Mouse (Mus musculus) forebrain, embryonic 15.5 days (tissue): ENCODE measurements around the gene Plekha4. TPM values are rescaled to one million over a fixed set of nuclear protein-coding genes. Genes with fewer than 3 reads are reported as not detected.

Experiments used
- ATAC-seq: fragments of 200-750 bp; cut with Nextera tagmentation; replicated peaks from 2 replicates; pipeline ENCODE4 v1.8.0; 2017; ENCODE audit warnings: mild to moderate bottlenecking, moderate TSS enrichment, moderate library complexity
- H3K27ac ChIP-seq: fragments of 300-500 bp; sonication (generic); replicated peaks from 2 replicates; pipeline ENCODE4 v1.5.1; 2015; ENCODE audit warnings: mild to moderate bottlenecking, inconsistent platforms
- H3K27me3 ChIP-seq: fragments of 300-500 bp; sonication (generic); 2 replicates; pipeline ENCODE4 v1.6.1; 2015; ENCODE audit warnings: inconsistent platforms
- H3K36me3 ChIP-seq: fragments of 300-500 bp; sonication (generic); 2 replicates; pipeline ENCODE4 v1.6.1; 2015; ENCODE audit warnings: mild to moderate bottlenecking, inconsistent platforms
- H3K4me1 ChIP-seq: fragments of 300-500 bp; sonication (generic); 2 replicates; pipeline ENCODE4 v1.6.1; 2015; ENCODE audit warnings: inconsistent platforms
- H3K4me2 ChIP-seq: fragments of 300-500 bp; sonication (generic); replicated peaks from 2 replicates; pipeline ENCODE4 v1.6.1; 2015; ENCODE audit warnings: mild to moderate bottlenecking, inconsistent platforms
- H3K4me3 ChIP-seq: fragments of 300-500 bp; sonication (generic); 2 replicates; pipeline ENCODE4 v1.5.1; 2015; ENCODE audit warnings: mild to moderate bottlenecking, inconsistent platforms
- H3K9ac ChIP-seq: fragments of 300-500 bp; sonication (generic); replicated peaks from 2 replicates; pipeline ENCODE4 v1.6.1; 2015; ENCODE audit warnings: mild to moderate bottlenecking, inconsistent platforms
- H3K9me3 ChIP-seq: fragments of 300-500 bp; sonication (generic); 2 replicates; pipeline ENCODE4 v1.6.1; 2016; ENCODE audit warnings: inconsistent platforms
- WGBS: fragments of 180-500 bp; shearing (Covaris S2); methylation state at CpG from one replicate; pipeline ENCODE4 v1.1.7; 2015; ENCODE audit warnings: mixed read lengths; 5-methylcytosine and 5-hydroxymethylcytosine counted together
- polyA plus RNA-seq: library from polyadenylated mRNA; unstranded; fragments of >200 nt; fragmentation: Nextera tagmentation; extraction: Ambion mirVana; gene quantifications from 2 replicates; pipeline ENCODE4 v1.2.1, GENCODE M21; 2015

Gene Plekha4
- polyA plus RNA-seq, 1 experiment from 2014 or later: 0.92 TPM

DNA sequence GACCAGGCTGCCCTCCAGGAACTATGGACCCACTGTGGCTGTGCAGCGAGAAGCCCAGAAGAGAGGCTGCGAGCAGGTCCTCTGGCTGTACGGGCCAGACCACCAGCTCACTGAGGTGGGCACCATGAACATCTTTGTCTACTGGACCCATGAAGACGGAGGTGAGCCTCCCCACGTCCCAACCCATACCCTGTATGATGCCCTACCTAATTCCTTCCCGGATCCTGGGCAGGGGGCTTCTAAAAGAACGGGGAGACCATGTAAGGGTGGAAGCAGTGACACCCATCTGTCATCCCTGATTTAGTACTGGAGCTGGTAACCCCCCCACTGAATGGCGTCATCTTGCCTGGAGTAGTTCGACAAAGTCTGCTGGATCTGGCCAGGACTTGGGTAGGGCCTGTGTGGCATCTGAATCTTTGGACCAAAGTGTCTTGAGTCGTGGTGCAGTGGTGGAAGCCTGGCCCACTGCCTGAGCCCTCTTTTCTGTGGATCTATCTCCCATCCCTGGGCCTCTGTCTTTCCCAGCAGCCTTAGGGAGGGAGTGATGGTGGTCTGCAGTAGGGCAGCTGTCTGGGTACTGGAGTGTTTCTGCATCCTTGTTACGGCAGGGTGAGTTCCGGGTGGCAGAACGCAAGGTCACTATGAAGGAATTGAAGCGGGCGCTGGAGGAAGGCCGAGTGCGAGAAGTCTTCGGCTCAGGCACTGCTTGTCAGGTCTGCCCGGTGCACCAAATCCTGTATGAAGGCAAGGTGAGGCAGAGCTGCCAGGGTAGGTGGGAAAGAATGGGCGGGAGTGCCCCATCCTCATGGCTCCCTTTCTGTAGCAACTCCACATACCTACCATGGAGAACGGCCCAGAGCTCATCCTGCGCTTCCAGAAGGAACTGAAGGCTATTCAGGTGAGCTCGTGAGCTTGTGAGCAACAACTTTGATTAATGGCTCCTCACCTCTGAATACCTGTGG, 61.8 kb downstream of the Plekha4 start:
- Histone ChIP-seq H3K27me3 (no peaks in the 10 kb centered on the region), H3K36me3 (peaks cover 10% of the 10 kb centered on the region; the same call in 1 of the 2 replicates), H3K4me1 (peaks cover 4% of the 10 kb centered on the region), H3K4me2 (no peak overlapping the region), H3K27ac (no peak overlapping the region), H3K9ac (no peak overlapping the region), H3K4me3 (no peak overlapping the region), H3K9me3 (no peaks in the 10 kb centered on the region)
- no peak for ATAC-seq
- 94% methylated on average over 23 of the region's 23 CpGs for WGBS

DNA sequence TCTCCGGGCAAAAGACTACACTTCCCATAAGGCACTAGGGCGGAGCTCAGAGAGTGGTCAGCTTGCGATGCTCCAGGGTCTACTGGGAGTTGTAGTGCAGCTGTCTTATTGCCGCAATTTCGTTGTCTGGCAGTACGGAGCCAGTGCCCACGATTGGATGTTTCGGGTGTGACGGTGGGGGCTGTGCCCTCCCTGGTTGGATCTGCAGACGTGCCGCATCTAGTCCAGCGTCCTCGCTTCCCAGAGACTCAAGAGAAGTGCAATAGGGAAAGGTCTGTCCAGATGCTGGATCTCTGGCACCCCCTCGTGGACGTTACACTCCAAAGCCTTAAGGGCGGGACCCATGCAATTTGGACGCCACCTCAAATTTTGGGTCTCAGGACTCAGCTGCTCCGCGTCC, 63.0 kb downstream of the Plekha4 start:
- no peaks in the 10 kb centered on the region for H3K9me3 ChIP-seq
- H3K4me1 ChIP-seq: peaks cover 4% of the 10 kb centered on the region
- 6% methylated on average over 19 of the region's 19 CpGs for WGBS
- H3K27ac ChIP-seq: peak overlapping the region; percentile 64; the same call in 1 of the 2 replicates
- H3K9ac ChIP-seq: peak overlapping the region; percentile 16; the same call in 1 of the 2 replicates
- H3K27me3 ChIP-seq: no peaks in the 10 kb centered on the region
- peak; percentile 99 for ATAC-seq
- peak overlapping the region; percentile 42 for H3K4me2 ChIP-seq
- peaks cover 9% of the 10 kb centered on the region; the same call in 1 of the 2 replicates for H3K36me3 ChIP-seq
- H3K4me3 ChIP-seq: peak overlapping the region; percentile 36

DNA sequence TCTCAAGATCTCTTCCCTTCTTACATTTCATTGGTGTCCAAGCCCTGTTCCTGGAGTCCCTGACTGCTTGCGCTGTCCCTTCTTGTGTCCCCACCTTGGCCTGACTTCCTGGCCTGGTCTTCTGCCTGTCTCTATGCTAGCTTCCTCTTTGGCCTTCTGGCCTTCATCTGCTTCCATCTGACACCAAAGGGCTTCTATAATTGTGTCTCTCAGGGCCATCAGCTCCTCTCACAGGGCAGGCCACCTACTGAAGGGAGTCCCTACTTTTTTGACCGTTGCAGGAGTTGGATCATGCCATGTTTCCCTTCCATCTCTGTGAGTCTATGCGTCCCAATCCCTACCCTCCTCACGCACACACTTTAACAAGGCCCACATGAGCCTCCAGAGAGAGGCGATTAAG, 63.8 kb downstream of the Plekha4 start:
- no peak for ATAC-seq
- Histone ChIP-seq H3K4me1 (peaks cover 4% of the 10 kb centered on the region), H3K36me3 (peaks cover 5% of the 10 kb centered on the region; the same call in 1 of the 2 replicates), H3K9ac (0 out of 2 replicates have a peak overlapping the region, but pooled peaks have one; percentile 16), H3K4me3 (no peak overlapping the region), H3K27me3 (no peaks in the 10 kb centered on the region), H3K9me3 (no peaks in the 10 kb centered on the region), H3K4me2 (peak overlapping the region; percentile 42), H3K27ac (peak overlapping the region; percentile 40; the same call in 1 of the 2 replicates)
- 96% methylated on average over 5 of the region's 5 CpGs for WGBS

DNA sequence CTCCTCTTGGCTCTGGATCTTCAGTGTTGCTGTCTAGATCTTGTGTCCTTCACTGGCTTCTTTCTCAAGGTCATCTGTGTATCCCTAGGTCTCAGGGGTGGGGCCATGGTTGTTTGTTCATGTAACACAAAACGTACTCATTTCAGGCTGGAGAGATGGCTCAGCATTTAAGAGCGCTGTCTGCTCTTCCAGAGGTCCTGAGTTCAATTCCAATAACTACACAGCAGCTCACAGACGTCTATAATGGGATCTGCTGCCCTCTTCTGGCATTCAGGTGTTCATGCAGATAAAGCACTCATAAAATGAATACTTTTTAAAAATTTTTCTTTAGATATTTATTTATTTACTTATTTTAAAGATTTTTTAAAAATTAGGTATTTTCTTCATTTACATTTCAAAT, 64.7 kb downstream of the Plekha4 start:
- Histone ChIP-seq H3K36me3 (no peaks in the 10 kb centered on the region; the same call in 1 of the 2 replicates), H3K4me1 (peaks cover 4% of the 10 kb centered on the region), H3K27ac (no peak overlapping the region), H3K9me3 (no peaks in the 10 kb centered on the region), H3K9ac (no peak overlapping the region), H3K4me3 (no peak overlapping the region), H3K4me2 (no peak overlapping the region), H3K27me3 (no peaks in the 10 kb centered on the region)
- ATAC-seq: no peak
- 66% methylated on average over 3 of the region's 3 CpGs for WGBS

DNA sequence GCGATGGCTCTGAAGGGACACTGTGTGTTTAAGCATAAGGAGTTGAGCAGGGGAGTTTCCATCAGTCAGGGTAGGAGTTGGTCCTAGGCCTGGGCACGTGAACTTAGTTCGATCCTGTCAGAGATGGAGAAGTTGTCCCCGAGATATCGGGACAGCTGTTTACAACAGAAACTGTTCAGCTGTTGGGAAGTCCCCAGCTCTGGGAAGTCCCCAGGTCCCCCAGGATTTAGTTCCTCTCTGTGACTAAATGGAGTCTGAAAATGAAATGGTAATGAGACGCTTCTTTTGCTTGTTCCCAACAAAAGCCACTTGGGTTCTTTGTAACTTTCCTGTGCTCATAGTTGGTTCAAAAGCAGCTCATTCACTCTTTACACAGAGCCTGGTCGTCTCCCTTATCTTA, 65.8 kb downstream of the Plekha4 start:
- Histone ChIP-seq H3K36me3 (no peaks in the 10 kb centered on the region), H3K4me3 (no peak overlapping the region), H3K9me3 (no peaks in the 10 kb centered on the region), H3K9ac (no peak overlapping the region), H3K27me3 (no peaks in the 10 kb centered on the region), H3K4me1 (peaks cover 4% of the 10 kb centered on the region), H3K27ac (no peak overlapping the region), H3K4me2 (no peak overlapping the region)
- no peak for ATAC-seq
- 75% methylated on average over 7 of the region's 7 CpGs for WGBS

DNA sequence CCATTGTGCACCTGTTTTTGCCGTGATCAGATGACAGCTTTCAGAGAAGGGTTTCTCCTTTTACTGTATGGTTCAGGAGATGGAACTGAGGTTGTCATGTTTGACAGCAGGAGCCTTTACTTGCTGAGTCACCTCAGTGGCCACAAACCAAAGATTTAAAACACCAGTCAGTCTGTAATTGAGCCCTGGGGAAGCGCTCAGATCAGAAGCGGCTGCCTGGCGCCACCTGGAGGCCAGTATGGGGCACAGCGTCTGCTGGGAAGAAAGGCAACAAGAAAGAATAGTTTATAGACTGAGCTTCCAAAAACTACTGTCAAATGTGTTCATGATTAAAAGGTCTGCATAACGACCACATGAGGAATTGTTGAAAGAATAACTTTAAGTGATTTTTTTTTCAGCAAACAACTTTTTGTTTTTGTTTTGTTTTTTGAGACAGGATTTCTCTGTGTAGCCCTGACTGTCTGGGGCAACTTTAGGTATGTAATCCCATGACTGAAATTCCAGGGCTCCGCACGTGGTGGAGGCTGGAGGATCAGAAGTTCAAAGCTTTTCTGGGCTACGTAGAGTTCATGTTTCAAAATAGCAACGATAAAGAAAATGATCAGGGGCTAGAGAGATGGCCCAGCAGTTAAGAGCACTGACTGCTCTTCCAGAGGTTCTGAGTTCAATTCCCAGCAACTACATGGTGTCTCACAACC, 67.1 kb downstream of the Plekha4 start:
- H3K9ac ChIP-seq: no peak overlapping the region
- H3K4me2 ChIP-seq: no peak overlapping the region
- H3K27me3 ChIP-seq: no peaks in the 10 kb centered on the region
- no peak overlapping the region for H3K4me3 ChIP-seq
- H3K27ac ChIP-seq: no peak overlapping the region
- no peak for ATAC-seq
- 25% methylated on average over 10 of the region's 10 CpGs for WGBS
- H3K4me1 ChIP-seq: peaks cover 4% of the 10 kb centered on the region
- H3K9me3 ChIP-seq: no peaks in the 10 kb centered on the region
- H3K36me3 ChIP-seq: no peaks in the 10 kb centered on the region

DNA sequence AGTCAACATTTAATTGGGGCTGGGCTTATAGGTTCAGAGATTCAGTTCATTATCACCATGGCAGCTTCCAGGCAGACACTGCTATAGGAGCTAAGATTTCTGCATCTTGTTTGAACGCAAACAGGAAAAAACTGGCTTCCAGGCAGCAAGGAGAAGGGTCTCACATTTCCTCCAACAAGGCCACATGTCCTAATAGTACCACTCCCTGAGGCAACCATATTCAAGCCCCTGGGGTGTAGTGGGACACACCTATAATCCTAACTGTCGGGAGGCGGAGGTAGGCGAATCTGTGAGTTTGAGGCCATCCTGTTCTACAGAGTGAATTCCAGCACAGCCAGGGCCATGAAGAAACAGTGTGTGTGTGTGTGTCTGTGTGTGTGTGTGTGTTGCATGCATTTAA, 69.0 kb downstream of the Plekha4 start:
- no peak for ATAC-seq
- Histone ChIP-seq H3K4me2 (no peak overlapping the region), H3K27ac (no peak overlapping the region), H3K27me3 (no peaks in the 10 kb centered on the region), H3K9me3 (no peaks in the 10 kb centered on the region), H3K4me1 (no peaks in the 10 kb centered on the region), H3K9ac (no peak overlapping the region), H3K4me3 (no peak overlapping the region), H3K36me3 (no peaks in the 10 kb centered on the region)
- 79% methylated on average over 4 of the region's 4 CpGs for WGBS

DNA sequence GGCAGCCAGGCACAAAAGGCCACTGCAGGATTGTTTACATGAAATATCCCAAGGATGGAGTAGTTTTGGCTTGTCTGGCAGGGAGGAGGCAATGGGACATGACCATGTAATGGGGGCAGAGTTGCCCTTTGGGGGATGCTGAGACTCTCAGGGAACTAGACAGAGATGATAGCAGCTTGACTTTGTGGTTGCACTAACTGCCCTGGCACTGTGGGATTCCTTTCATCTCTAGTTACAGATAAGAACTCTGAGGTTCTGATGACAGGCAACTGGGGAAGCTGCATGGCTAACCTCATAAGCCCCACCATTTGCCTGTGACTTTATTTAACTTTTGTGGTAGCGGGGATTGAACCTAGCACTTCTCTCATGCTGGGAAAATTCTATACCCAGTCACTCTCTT, 70.0 kb downstream of the Plekha4 start:
- ATAC-seq: no peak
- Histone ChIP-seq H3K4me1 (no peaks in the 10 kb centered on the region), H3K27me3 (no peaks in the 10 kb centered on the region), H3K36me3 (no peaks in the 10 kb centered on the region), H3K9me3 (no peaks in the 10 kb centered on the region), H3K4me3 (no peak overlapping the region), H3K4me2 (no peak overlapping the region), H3K9ac (no peak overlapping the region), H3K27ac (no peak overlapping the region)
- 82% methylated on average over 1 of the region's 1 CpGs for WGBS

DNA sequence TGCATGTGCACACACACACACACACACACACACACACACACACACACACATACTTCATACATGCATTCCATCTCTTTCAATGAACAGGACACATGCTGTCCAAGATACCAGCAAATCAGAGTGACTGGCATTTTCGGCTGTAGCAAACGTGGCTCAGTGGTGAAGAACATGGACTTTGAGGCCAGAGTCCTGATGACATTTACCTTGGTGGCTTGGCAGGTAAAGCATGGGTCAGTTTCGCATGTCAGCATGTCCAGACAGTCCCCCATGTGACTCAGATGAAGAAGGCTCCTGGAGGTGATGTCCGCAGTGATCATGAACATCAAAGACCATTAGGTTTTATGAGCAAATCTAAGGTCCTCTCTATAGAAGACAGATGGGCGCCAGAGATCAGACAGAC, 70.9 kb downstream of the Plekha4 start:
- H3K9me3 ChIP-seq: no peaks in the 10 kb centered on the region
- no peak overlapping the region for H3K9ac ChIP-seq
- no peak for ATAC-seq
- no peak overlapping the region for H3K27ac ChIP-seq
- 91% methylated on average over 5 of the region's 5 CpGs for WGBS
- H3K4me3 ChIP-seq: no peak overlapping the region
- no peak overlapping the region for H3K4me2 ChIP-seq
- no peaks in the 10 kb centered on the region for H3K36me3 ChIP-seq
- no peaks in the 10 kb centered on the region for H3K27me3 ChIP-seq
- H3K4me1 ChIP-seq: no peaks in the 10 kb centered on the region

DNA sequence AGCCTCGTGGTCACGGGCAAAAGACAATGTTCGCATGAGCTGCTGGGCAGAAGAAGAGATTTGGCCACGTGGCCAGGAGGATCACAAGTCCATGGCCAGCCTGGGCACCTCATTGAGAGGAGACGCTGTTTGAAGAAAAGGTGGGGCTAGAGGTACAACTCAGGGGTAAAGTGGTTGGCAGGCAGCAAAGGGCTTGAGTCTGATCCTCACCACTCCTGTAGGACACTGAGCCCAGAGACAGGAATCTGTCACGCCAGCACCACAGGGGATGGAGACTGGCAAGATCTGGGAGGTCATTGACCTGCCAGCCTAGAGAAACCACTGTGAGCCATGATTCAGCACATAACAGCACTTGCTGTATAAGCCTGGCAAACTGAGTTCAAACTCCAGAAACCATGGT, 71.4 kb downstream of the Plekha4 start:
- Histone ChIP-seq H3K4me1 (no peaks in the 10 kb centered on the region), H3K4me2 (no peak overlapping the region), H3K9me3 (no peaks in the 10 kb centered on the region), H3K27ac (no peak overlapping the region), H3K9ac (no peak overlapping the region), H3K27me3 (no peaks in the 10 kb centered on the region), H3K36me3 (no peaks in the 10 kb centered on the region), H3K4me3 (no peak overlapping the region)
- no peak for ATAC-seq
- 88% methylated on average over 6 of the region's 6 CpGs for WGBS

DNA sequence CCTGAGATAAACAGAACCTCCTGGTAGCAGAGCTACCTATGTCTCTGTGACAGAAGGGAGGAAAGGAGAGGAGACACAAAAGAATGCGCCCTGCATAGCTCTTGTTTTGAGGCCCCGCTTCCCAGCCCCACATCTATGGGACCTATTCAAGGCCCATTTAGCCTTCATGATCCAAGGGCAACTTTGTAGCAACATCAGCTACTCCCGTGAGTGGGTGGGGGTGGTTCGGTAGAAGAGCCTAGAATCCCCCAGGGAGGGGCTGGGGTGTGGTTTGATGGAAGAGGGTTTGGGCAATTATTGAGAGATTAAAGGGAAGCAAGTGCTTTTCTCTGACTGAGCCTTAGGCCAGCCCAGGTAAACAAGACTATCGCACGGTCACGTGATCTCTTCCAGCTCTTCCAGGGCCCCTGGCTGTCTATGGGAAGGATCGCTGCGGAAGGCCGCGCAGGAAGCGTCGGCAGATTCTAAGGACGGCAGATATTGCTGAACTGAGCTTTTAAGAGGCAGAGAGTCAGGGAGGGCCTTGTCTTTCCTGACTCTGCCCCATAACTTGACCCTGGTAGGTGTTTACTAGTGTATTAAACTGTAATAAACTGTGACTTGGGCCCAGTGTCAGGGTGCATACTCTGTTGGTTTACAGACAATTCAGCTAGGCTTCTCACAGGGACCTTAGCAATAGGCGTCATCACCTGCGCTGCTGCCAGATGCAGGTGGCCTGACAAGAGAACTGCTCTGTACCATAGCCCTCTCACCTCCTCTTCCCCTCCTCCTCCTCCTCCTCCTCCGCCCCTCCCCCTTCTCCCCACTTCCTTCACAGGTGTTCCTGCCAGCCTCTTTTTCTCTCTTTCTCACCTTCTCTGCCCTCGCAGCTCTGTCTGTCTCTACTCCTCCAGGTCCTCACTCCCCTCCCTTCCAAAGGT, 73.1 kb downstream of the Plekha4 start:
- H3K27ac ChIP-seq: no peak overlapping the region
- no peaks in the 10 kb centered on the region for H3K27me3 ChIP-seq
- no peak overlapping the region for H3K4me2 ChIP-seq
- no peak overlapping the region for H3K9ac ChIP-seq
- no peak overlapping the region for H3K4me3 ChIP-seq
- H3K36me3 ChIP-seq: no peaks in the 10 kb centered on the region
- H3K4me1 ChIP-seq: no peaks in the 10 kb centered on the region
- H3K9me3 ChIP-seq: no peaks in the 10 kb centered on the region
- no peak for ATAC-seq
- WGBS: 48% methylated on average over 18 of the region's 18 CpGs
